Mouse (Mus musculus): ENCODE data around the gene Acaa1b. TPM values are rescaled to one million over a fixed set of nuclear protein-coding genes. Genes with fewer than 3 reads are reported as not detected.

The Acaa1b gene
- polyA plus RNA-seq, 1 experiment = 1.4 TPM

DNA sequence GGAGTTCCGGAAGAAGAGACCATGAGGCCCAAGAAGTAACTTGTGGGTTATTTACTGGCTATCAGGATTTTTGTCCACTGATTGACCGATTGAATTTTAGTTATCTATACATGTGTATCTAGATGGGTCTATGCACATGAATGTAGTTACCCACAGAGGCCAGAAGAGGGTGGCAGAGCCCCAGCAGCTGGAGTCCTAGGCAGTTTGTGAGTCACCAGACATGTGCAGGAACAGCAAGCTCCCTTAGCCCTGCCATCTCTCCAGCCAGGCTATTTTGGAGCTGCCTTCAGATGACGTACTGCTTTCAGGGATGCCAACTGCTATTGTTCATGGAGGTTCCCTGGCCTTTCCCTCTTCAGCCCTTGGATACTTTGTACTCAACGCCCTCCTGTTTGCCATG lies 49.3 kb downstream of the Acaa1b start:
- peak; percentile 19 for DNase-seq (ENCODE audit: low read depth)
- TF ChIP-seq CTCF (IDR thresholded peaks at IDR 0.05; ENCODE audit: borderline replicate concordance, extremely low read depth, insufficient read depth, insufficient read length) (peak; percentile 48; the same call in 1 of the 2 replicates), POLR2A (IDR thresholded peaks at IDR 0.05; ENCODE audit: borderline replicate concordance, extremely low read depth, insufficient read depth, insufficient read length, poor library complexity, severe bottlenecking) (no peak)

DNA sequence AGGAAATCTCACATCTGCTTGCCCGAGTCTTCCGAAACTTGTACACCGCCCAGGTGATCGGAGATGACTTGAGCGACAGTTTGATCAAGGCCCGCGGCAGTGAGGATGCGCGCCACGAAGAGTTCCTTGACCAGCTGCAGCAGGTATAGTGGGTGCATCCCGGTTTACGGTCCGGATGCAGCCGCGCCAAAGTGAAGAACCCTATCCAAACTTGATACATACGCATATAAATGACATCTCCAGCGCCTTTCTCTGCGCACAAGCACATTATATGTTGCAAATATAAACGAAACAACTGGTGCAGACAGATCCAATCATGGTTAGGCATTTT lies 54.1 kb downstream of the Acaa1b start:
- TF ChIP-seq CTCF (IDR thresholded peaks at IDR 0.05; ENCODE audit: borderline replicate concordance, extremely low read depth, insufficient read depth, insufficient read length) (no peak), POLR2A (IDR thresholded peaks at IDR 0.05; ENCODE audit: borderline replicate concordance, extremely low read depth, insufficient read depth, insufficient read length, poor library complexity, severe bottlenecking) (no peak)
- no peak for DNase-seq (ENCODE audit: low read depth)

DNA sequence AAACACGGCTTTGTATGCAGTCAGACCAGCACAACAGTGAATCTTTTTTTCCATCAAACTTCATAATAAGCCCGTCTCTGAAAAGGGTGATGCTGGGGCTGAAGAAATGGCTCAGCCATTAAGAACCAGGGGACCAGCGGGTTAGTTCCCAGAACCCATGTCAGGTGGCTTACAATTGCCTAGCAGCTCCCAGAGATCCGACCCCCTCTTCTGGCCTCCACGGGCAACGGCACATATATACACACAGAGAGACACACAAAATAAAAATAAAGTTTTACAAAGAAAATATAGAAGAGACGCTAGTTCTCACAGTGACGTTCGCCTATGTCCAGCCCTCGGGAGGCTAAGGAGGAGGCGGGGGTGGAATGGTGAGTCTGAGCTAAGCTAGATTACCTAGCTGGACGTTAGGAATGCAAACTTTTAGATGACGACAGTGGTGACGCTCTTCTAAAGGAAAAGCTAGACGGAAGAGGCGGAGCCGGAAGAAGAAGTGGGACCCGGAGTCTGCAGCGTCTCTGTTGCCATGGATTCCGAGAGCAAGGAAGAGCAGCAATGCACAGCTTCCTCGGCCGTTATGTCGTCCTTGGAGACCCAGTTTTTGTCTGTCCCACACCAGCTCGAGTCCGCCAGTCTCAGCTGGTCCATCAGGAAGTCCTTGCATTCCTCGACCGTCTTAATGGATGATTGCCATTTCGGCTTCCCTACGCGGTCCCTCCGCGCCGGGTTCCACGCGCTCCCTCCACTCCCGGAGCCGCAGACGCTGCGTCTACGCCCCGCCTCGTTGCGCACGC lies 54.7 kb downstream of the Acaa1b start, which contains the start of gene Dlec1:
Dlec1 (plus strand) TSS at position 487 of the 791 bp plus-strand sequence.
- DNase-seq (ENCODE audit: low read depth) = peak; percentile 94
- TF ChIP-seq POLR2A (IDR thresholded peaks at IDR 0.05; ENCODE audit: borderline replicate concordance, extremely low read depth, insufficient read depth, insufficient read length, poor library complexity, severe bottlenecking) (no peak), CTCF (IDR thresholded peaks at IDR 0.05; ENCODE audit: borderline replicate concordance, extremely low read depth, insufficient read depth, insufficient read length) (peak; percentile 20; the same call in 1 of the 2 replicates)

DNA sequence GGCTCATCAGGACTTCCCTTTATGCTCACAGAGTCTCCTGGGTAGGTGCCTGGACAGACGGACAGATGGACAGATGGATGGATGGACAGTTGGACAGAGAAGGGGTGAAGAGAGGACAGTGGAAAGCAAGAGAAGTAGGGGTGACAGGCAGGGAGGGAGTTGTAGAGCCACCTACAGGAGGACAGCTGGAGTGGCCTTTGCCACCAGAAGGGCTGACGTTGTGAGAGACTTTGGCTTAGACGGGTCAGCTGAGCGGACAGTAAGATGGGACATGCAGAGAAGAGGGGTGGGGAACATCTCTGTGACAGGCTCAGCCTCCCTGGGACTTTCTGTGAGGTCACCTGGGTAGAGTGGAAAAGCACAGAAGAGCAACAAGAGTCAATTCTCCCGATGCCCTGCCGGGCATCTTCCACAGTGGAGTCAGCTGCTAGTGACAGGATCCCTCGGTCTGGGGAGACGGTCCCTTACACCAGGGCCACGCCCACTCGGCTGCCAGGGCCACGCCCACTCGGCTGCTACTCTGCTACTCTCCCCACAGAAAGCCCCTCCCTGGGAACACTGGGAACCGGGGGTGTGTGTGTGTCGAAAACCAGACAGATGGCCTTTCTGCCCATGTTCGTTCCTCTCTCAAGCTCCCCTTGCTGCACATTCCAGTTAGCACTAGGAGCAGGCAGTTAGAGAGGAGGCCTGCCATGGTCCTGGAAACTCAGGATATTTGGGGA lies 56.6 kb downstream of the Acaa1b start:
- no peak for TF ChIP-seq POLR2A (IDR thresholded peaks at IDR 0.05; ENCODE audit: borderline replicate concordance, extremely low read depth, insufficient read depth, insufficient read length, poor library complexity, severe bottlenecking)
- TF ChIP-seq CTCF (IDR thresholded peaks at IDR 0.05; ENCODE audit: borderline replicate concordance, extremely low read depth, insufficient read depth, insufficient read length) = no peak
- no peak for DNase-seq (ENCODE audit: low read depth)

Other genes with a start within 250 kb of the Acaa1b start
- 13.8 and 16.0 TPM in 2 replicates for gene Ctdspl, start 230.6 kb downstream of the Acaa1b start, polyA plus RNA-seq (2012; rRNA removed)
- 5.0 and 6.5 TPM in 2 replicates for gene Vill, start 104.3 kb downstream of the Acaa1b start, polyA plus RNA-seq (2012; rRNA removed)
- gene Plcd1, start 63.6 kb downstream of the Acaa1b start, polyA plus RNA-seq (2012; rRNA removed) = 20.4 and 25.0 TPM in 2 replicates
- gene Dlec1, start 54.6 kb downstream of the Acaa1b start, polyA plus RNA-seq (2012; rRNA removed) = 0.92 and 2.2 TPM in 2 replicates
- gene Gm47289, start 2.1 kb upstream of the Acaa1b start, polyA plus RNA-seq (2012; rRNA removed) = not detected in 2 replicates
- gene Slc22a13, start 52.0 kb upstream of the Acaa1b start, polyA plus RNA-seq (2012; rRNA removed) = 0.06 and 0.10 TPM in 2 replicates
- gene Oxsr1, start 165.3 kb upstream of the Acaa1b start, polyA plus RNA-seq (2012; rRNA removed) = 53.8 and 55.0 TPM in 2 replicates
- gene Acaa1a, start 182.6 kb upstream of the Acaa1b start, polyA plus RNA-seq (2012; rRNA removed) = 132 and 164 TPM in 2 replicates
- 3.1 and 4.4 TPM in 2 replicates for gene Myd88, start 184.3 kb upstream of the Acaa1b start, polyA plus RNA-seq (2012; rRNA removed)
- gene Xylb, start 200.3 kb upstream of the Acaa1b start, polyA plus RNA-seq (2012; rRNA removed) = 5.2 and 6.3 TPM in 2 replicates
- gene Slc22a14, start 208.5 kb upstream of the Acaa1b start, polyA plus RNA-seq (2012; rRNA removed) = 0.04 and 0.05 TPM in 2 replicates
- 22.1 and 32.1 TPM in 2 replicates for gene Acvr2b, start 245.0 kb upstream of the Acaa1b start, polyA plus RNA-seq (2012; rRNA removed)